Mouse (Mus musculus): ENCODE results near the gene Dlx3. TPM values are rescaled to one million over a fixed set of nuclear protein-coding genes. Genes with fewer than 3 reads are reported as not detected.

Dlx3 gene
- polyA plus RNA-seq (2012; rRNA removed), result 0.05 and 2.0 TPM in 2 replicates

- WGBS, result 2% methylated on average over 41 of the region's 55 CpGs
- H3K4me3 ChIP-seq (replicated peaks; ENCODE audit: extremely low read depth, low read depth, low read length), result no peak within 1 kb of the TSS
These were observed at the start of gene Dlx3 for GRCm38 (mm10) chr11:95119990-95120632. Gene Dlx3 (plus strand): TSS chr11:95120119.

GRCm38 (mm10) chr11:95070140-95071107 is 49.5 kb upstream of the Dlx3 start:
- WGBS, result 39% methylated on average over 8 of the region's 8 CpGs
- H3K4me1 ChIP-seq (ENCODE audit: control insufficient read depth, insufficient read depth, low read length), result peaks cover 33% of the 10 kb centered on the region

More at GRCm38 (mm10) chr11:95119990-95120632, at the start of gene Dlx3:
- peaks cover 7% of the 10 kb centered on the region; the same call in 1 of the 2 replicates for H3K4me1 ChIP-seq (ENCODE audit: control insufficient read depth, insufficient read depth, low read length)
- no peak for TF ChIP-seq CTCF (IDR thresholded peaks at IDR 0.05; ENCODE audit: insufficient read depth, low read length)
- no peak for TF ChIP-seq POLR2A (IDR thresholded peaks at IDR 0.05; ENCODE audit: borderline replicate concordance, extremely low read depth, low read depth, low read length)
- DNase-seq, result no peak

GRCm38 (mm10) chr11:95071266-95071665 is 48.7 kb upstream of the Dlx3 start:
- 19% methylated on average over 7 of the region's 7 CpGs for WGBS
- DNase-seq, result peak; percentile 63
- H3K4me3 ChIP-seq (replicated peaks; ENCODE audit: extremely low read depth, low read depth, low read length), result no peak overlapping the region
- peaks cover 33% of the 10 kb centered on the region for H3K4me1 ChIP-seq (ENCODE audit: control insufficient read depth, insufficient read depth, low read length)
- TF ChIP-seq CTCF (IDR thresholded peaks at IDR 0.05; ENCODE audit: insufficient read depth, low read length), result no peak
- no peak for TF ChIP-seq POLR2A (IDR thresholded peaks at IDR 0.05; ENCODE audit: borderline replicate concordance, extremely low read depth, low read depth, low read length)

More at GRCm38 (mm10) chr11:95070140-95071107, 49.5 kb upstream of the Dlx3 start:
- no peak for DNase-seq
- no peak overlapping the region for H3K4me3 ChIP-seq (replicated peaks; ENCODE audit: extremely low read depth, low read depth, low read length)
- TF ChIP-seq CTCF (IDR thresholded peaks at IDR 0.05; ENCODE audit: insufficient read depth, low read length), result no peak
- no peak for TF ChIP-seq POLR2A (IDR thresholded peaks at IDR 0.05; ENCODE audit: borderline replicate concordance, extremely low read depth, low read depth, low read length)

GRCm38 (mm10) chr11:95072136-95072535 is 47.8 kb upstream of the Dlx3 start:
- H3K4me1 ChIP-seq (ENCODE audit: control insufficient read depth, insufficient read depth, low read length), result peaks cover 33% of the 10 kb centered on the region
- no peak for TF ChIP-seq CTCF (IDR thresholded peaks at IDR 0.05; ENCODE audit: insufficient read depth, low read length)
- TF ChIP-seq POLR2A (IDR thresholded peaks at IDR 0.05; ENCODE audit: borderline replicate concordance, extremely low read depth, low read depth, low read length), result no peak
- DNase-seq, result no peak
- WGBS, result 63% methylated on average over 8 of the region's 8 CpGs
- no peak overlapping the region for H3K4me3 ChIP-seq (replicated peaks; ENCODE audit: extremely low read depth, low read depth, low read length)

GRCm38 (mm10) chr11:95072804-95073203 is 47.1 kb upstream of the Dlx3 start:
- TF ChIP-seq POLR2A (IDR thresholded peaks at IDR 0.05; ENCODE audit: borderline replicate concordance, extremely low read depth, low read depth, low read length) (no peak), CTCF (IDR thresholded peaks at IDR 0.05; ENCODE audit: insufficient read depth, low read length) (no peak)
- peaks cover 31% of the 10 kb centered on the region for H3K4me1 ChIP-seq (ENCODE audit: control insufficient read depth, insufficient read depth, low read length)
- WGBS, result 42% methylated on average over 5 of the region's 5 CpGs
- H3K4me3 ChIP-seq (replicated peaks; ENCODE audit: extremely low read depth, low read depth, low read length), result no peak overlapping the region
- DNase-seq, result peak; percentile 60

GRCm38 (mm10) chr11:95073835-95074234 is 46.1 kb upstream of the Dlx3 start:
- TF ChIP-seq CTCF (IDR thresholded peaks at IDR 0.05; ENCODE audit: insufficient read depth, low read length) (no peak), POLR2A (IDR thresholded peaks at IDR 0.05; ENCODE audit: borderline replicate concordance, extremely low read depth, low read depth, low read length) (no peak)
- Histone ChIP-seq H3K4me3 (replicated peaks; ENCODE audit: extremely low read depth, low read depth, low read length) (no peak overlapping the region), H3K4me1 (ENCODE audit: control insufficient read depth, insufficient read depth, low read length) (peaks cover 32% of the 10 kb centered on the region)
- WGBS, result 66% methylated on average over 4 of the region's 4 CpGs
- DNase-seq, result no peak

DNA sequence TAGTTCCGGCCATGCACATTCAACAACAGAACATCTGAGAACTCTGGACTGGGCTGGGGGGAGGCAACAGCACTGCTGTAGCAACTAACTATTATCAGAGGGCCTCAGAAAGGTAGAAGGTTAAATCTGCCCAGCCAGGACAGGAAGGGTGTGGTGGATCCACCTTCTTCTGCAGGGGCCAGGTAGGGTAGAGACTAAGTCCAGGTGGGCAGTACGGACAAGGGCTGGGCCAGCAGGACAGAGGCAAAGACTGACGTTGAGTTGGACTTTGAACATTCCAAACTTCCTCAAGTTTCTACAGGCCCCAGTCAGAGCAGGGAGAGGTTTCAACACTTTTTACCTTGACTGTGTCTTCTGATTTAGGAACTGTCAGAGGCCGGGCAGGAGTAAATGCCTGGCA is 45.2 kb upstream of the Dlx3 start:
- no peak for TF ChIP-seq POLR2A (IDR thresholded peaks at IDR 0.05; ENCODE audit: borderline replicate concordance, extremely low read depth, low read depth, low read length)
- TF ChIP-seq CTCF (IDR thresholded peaks at IDR 0.05; ENCODE audit: insufficient read depth, low read length), result no peak
- H3K4me1 ChIP-seq (ENCODE audit: control insufficient read depth, insufficient read depth, low read length), result peaks cover 37% of the 10 kb centered on the region
- 52% methylated on average over 4 of the region's 4 CpGs for WGBS
- H3K4me3 ChIP-seq (replicated peaks; ENCODE audit: extremely low read depth, low read depth, low read length), result peak overlapping the region; percentile 80
- no peak for DNase-seq

DNA sequence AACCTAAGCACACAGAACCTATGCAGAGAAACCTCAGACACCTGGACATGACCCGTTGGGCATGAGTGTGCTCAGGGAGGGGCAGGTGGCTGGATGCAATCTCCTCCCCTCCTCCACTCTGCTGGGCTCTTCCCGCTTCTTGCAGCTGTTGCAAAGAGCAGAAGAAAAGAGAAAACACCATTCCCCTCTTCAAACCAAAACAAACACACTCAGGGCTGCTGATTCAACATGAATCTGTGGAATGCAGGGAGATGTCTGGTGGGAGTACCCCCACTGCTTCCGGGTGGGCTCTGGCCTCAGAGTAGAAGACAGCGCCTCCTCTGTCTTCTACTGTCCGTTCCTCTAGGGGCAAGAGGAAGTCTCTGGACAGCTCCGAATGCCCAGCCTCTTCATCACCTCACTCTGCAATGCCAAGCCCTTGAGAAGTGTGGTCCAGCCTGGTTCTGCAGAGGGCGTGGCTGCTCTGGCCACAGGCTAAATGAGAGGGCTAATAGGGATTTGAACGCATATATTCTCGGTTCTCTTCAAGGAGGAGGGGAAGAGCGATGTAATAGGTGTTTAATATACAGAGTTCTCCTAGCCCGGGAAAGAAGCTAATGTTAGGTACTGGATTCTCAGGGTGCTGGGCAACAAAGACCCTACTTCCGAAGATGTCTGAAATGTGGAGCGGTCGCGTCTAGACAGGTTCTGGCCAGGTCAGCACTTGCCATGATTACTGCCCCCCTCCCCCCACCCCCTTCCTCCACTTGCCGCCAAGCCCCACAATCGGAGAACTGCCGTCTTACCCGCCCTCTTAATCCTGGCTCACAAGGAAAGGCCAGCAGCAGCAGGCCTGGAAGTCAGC is 44.5 kb upstream of the Dlx3 start:
- peak overlapping the region; percentile 80 for H3K4me3 ChIP-seq (replicated peaks; ENCODE audit: extremely low read depth, low read depth, low read length)
- TF ChIP-seq POLR2A (IDR thresholded peaks at IDR 0.05; ENCODE audit: borderline replicate concordance, extremely low read depth, low read depth, low read length) (peak; percentile 30; the same call in 1 of the 2 replicates), CTCF (IDR thresholded peaks at IDR 0.05; ENCODE audit: insufficient read depth, low read length) (no peak)
- peaks cover 40% of the 10 kb centered on the region for H3K4me1 ChIP-seq (ENCODE audit: control insufficient read depth, insufficient read depth, low read length)
- 5% methylated on average over 19 of the region's 19 CpGs for WGBS
- peak; percentile 59 for DNase-seq
